ENCODE assay signal across 18 mouse cellular contexts in genomic region chr6:143367804-143368203, GRCm38 (mm10).
A peak's percentile ranks its signal among the peaks of the same experiment; 100 is the strongest.
DNase-seq lines count a peak whose midpoint lies in the region; ATAC-seq and TF ChIP-seq lines count a peak whose summit lies in the region.
"Had no signal": no experiment of that assay in that cellular context is flagged by ENCODE, and none has a peak within 500 bp of the region (broad histone marks: within the 10 kb centered on the region; RNA-seq: fewer than 3 reads in every experiment).

No protein-coding gene starts in this region.

- H3K4me2 ChIP-seq in heart, embryonic 14.5 days (ENCODE audit: low read length) = no peak overlapping the region
- no peak overlapping the region for H3K4me2 ChIP-seq in midbrain, embryonic 11.5 days
- H3K4me2 ChIP-seq in midbrain, embryonic 14.5 days (ENCODE audit: low read length) = no peak overlapping the region
- H3K4me2 ChIP-seq in stomach, postnatal 0 days (replicated peaks; ENCODE audit: low read depth) = no peak overlapping the region
- H3K4me2 ChIP-seq: intestine, embryonic 15.5 days; limb, embryonic 15.5 days; liver, embryonic 15.5 days; neural tube, embryonic 15.5 days had no signal

- H3K9me3 ChIP-seq in heart, embryonic 14.5 days (ENCODE audit: control insufficient read depth, low read length) = no peaks in the 10 kb centered on the region
- no peaks in the 10 kb centered on the region for H3K9me3 ChIP-seq in midbrain, embryonic 11.5 days (ENCODE audit: control insufficient read depth, low read length)
- H3K9me3 ChIP-seq in midbrain, embryonic 14.5 days (ENCODE audit: control insufficient read depth, low read length) = no peaks in the 10 kb centered on the region
- H3K9me3 ChIP-seq in stomach, postnatal 0 days (ENCODE audit: control insufficient read depth, low read length) = no peaks in the 10 kb centered on the region
- H3K9me3 ChIP-seq: intestine, embryonic 15.5 days; limb, embryonic 15.5 days; neural tube, embryonic 15.5 days had no signal

- no peak for TF ChIP-seq CTCF in stomach, postnatal 0 days (IDR thresholded peaks at IDR 0.05; ENCODE audit: low read depth)

- DNase-seq in heart, adult 18-20 months = no peak
- no peak for DNase-seq in midbrain, embryonic 11.5 days (ENCODE audit: low spot score, missing footprints)
- no peak for DNase-seq in midbrain, embryonic 14.5 days
- DNase-seq in lung, postnatal 14 days = peak; percentile 19
- no peak for DNase-seq in stomach, postnatal 0 days (ENCODE audit: low spot score)
- DNase-seq: cerebellum, adult 8-10 months; heart, postnatal 36 days; kidney, adult 9 months; kidney, postnatal 36 days; right cerebral cortex, postnatal 25 days had no signal

- no peaks in the 10 kb centered on the region for H3K27me3 ChIP-seq in heart, embryonic 14.5 days (ENCODE audit: control insufficient read depth, insufficient read depth, low read length)
- no peaks in the 10 kb centered on the region for H3K27me3 ChIP-seq in midbrain, embryonic 11.5 days (ENCODE audit: control insufficient read depth, insufficient read depth, low read length)
- no peaks in the 10 kb centered on the region for H3K27me3 ChIP-seq in midbrain, embryonic 14.5 days (ENCODE audit: control insufficient read depth, insufficient read depth, low read length)
- H3K27me3 ChIP-seq in stomach, postnatal 0 days (ENCODE audit: control insufficient read depth, insufficient read depth, low read length) = no peaks in the 10 kb centered on the region
- H3K27me3 ChIP-seq: intestine, embryonic 15.5 days; limb, embryonic 15.5 days; liver, embryonic 15.5 days; megakaryocyte, embryonic 14.5 days; neural tube, embryonic 15.5 days had no signal

- ATAC-seq in heart, embryonic 14.5 days (ENCODE audit: insufficient number of reproducible peaks, insufficient read depth, low FRiP score, low read depth) = no peak
- ATAC-seq in midbrain, embryonic 11.5 days (ENCODE audit: low FRiP score) = 0 out of 2 replicates have a peak, but pooled peaks have one; percentile 24
- ATAC-seq in midbrain, embryonic 14.5 days (ENCODE audit: low FRiP score, low TSS enrichment) = no peak
- ATAC-seq in stomach, postnatal 0 days (ENCODE audit: low FRiP score, low TSS enrichment) = no peak
- ATAC-seq in cerebellum, adult (ENCODE audit: insufficient number of reproducible peaks, low FRiP score, low TSS enrichment) = no peak
- ATAC-seq: intestine, embryonic 15.5 days had no signal

- no peaks in the 10 kb centered on the region for H3K36me3 ChIP-seq in heart, embryonic 14.5 days (ENCODE audit: control insufficient read depth, insufficient read depth, low read length)
- no peaks in the 10 kb centered on the region for H3K36me3 ChIP-seq in midbrain, embryonic 11.5 days (ENCODE audit: control insufficient read depth, insufficient read depth, low read length)
- no peaks in the 10 kb centered on the region for H3K36me3 ChIP-seq in midbrain, embryonic 14.5 days (ENCODE audit: control insufficient read depth, insufficient read depth, low read length)
- H3K36me3 ChIP-seq in stomach, postnatal 0 days (ENCODE audit: control insufficient read depth, insufficient read depth, low read length) = no peaks in the 10 kb centered on the region
- H3K36me3 ChIP-seq: intestine, embryonic 15.5 days; limb, embryonic 15.5 days; liver, embryonic 15.5 days; neural tube, embryonic 15.5 days had no signal

- peaks cover 8 to 14% of the 10 kb centered on the region in 2 experiments; a peak in 3 of 4 replicates for H3K4me1 ChIP-seq in heart, embryonic 14.5 days (ENCODE audit: control insufficient read depth in 2 of 2, insufficient read depth in 2 of 2, low read length in 2 of 2)
- H3K4me1 ChIP-seq in midbrain, embryonic 11.5 days (ENCODE audit: control insufficient read depth, insufficient read depth, low read length) = no peaks in the 10 kb centered on the region; the same call in 1 of the 2 replicates
- H3K4me1 ChIP-seq in midbrain, embryonic 14.5 days (ENCODE audit: control insufficient read depth, insufficient read depth, low read length) = peaks cover 8% of the 10 kb centered on the region
- H3K4me1 ChIP-seq in stomach, postnatal 0 days (replicated peaks; ENCODE audit: control insufficient read depth, insufficient read depth) = no peaks in the 10 kb centered on the region
- H3K4me1 ChIP-seq: intestine, embryonic 15.5 days; limb, embryonic 15.5 days; liver, embryonic 15.5 days had no signal

- 38% methylated on average over 3 of the region's 3 CpGs for WGBS in heart, embryonic 14.5 days
- WGBS in midbrain, embryonic 11.5 days = 56% methylated on average over 3 of the region's 3 CpGs
- 41% methylated on average over 3 of the region's 3 CpGs for WGBS in midbrain, embryonic 14.5 days
- 73% methylated on average over 3 of the region's 3 CpGs for WGBS in stomach, postnatal 0 days

- peak overlapping the region; percentile 59 to 69 for H3K27ac ChIP-seq in heart, embryonic 14.5 days (replicated peaks in 1 of 2; ENCODE audit: control insufficient read depth in 1 of 2, insufficient read depth in 1 of 2, low read depth in 2 of 2, low read length in 2 of 2)
- H3K27ac ChIP-seq in midbrain, embryonic 11.5 days (ENCODE audit: low read depth, low read length) = no peak overlapping the region
- no peak overlapping the region for H3K27ac ChIP-seq in midbrain, embryonic 14.5 days (replicated peaks; ENCODE audit: low read depth, low read length)
- no peak overlapping the region for H3K27ac ChIP-seq in stomach, postnatal 0 days (replicated peaks)
- H3K27ac ChIP-seq: intestine, embryonic 15.5 days; limb, embryonic 15.5 days; liver, embryonic 15.5 days; neural tube, embryonic 15.5 days had no signal

- no peak overlapping the region for H3K9ac ChIP-seq in heart, embryonic 14.5 days (ENCODE audit: low read length)
- H3K9ac ChIP-seq in midbrain, embryonic 11.5 days (ENCODE audit: low read length) = no peak overlapping the region
- H3K9ac ChIP-seq in midbrain, embryonic 14.5 days (replicated peaks; ENCODE audit: low read length) = no peak overlapping the region
- no peak overlapping the region for H3K9ac ChIP-seq in stomach, postnatal 0 days (ENCODE audit: low read length)
- H3K9ac ChIP-seq: intestine, embryonic 15.5 days; limb, embryonic 15.5 days; liver, embryonic 15.5 days; neural tube, embryonic 15.5 days had no signal

- no peak overlapping the region for H3K4me3 ChIP-seq in heart, embryonic 14.5 days (ENCODE audit: control insufficient read depth in 1 of 2, insufficient read depth in 1 of 2, low read depth in 1 of 2, low read length in 2 of 2)
- no peak overlapping the region for H3K4me3 ChIP-seq in midbrain, embryonic 11.5 days (ENCODE audit: low read depth, low read length)
- H3K4me3 ChIP-seq in midbrain, embryonic 14.5 days (replicated peaks; ENCODE audit: low read depth, low read length) = no peak overlapping the region
- H3K4me3 ChIP-seq in stomach, postnatal 0 days (ENCODE audit: low read depth, low read length) = no peak overlapping the region
- H3K4me3 ChIP-seq: intestine, embryonic 15.5 days; limb, embryonic 15.5 days; liver, embryonic 15.5 days; megakaryocyte, embryonic 14.5 days; myocyte; neural tube, embryonic 15.5 days had no signal

- TF ChIP-seq EP300 in stomach, postnatal 0 days (optimal IDR thresholded peaks at IDR 0.05) = no peak

Comparison
In these comparisons a context has a peak if more than half of its experiments do, and no peak if none do; other contexts are left out.
1. H3K27ac ChIP-seq: peak in heart, embryonic 14.5 days (2 of 2); none in midbrain, embryonic 11.5 days (single experiment), midbrain, embryonic 14.5 days (single experiment) and stomach, postnatal 0 days (single experiment).